Mouse (Mus musculus) hindlimb bud, embryonic 11.5 days (tissue): ENCODE measurements at regions not wholly inside any gene's neighbourhood (a gene's known extent, or its start where the extent isn't known, plus 50 kb on each side); places are given as distances from the start of the nearest gene placed in this dataset.

ENCODE experiments used
- DNase-seq: peaks from one replicate; pipeline ENCODE4 v3.0.0-alpha.2; 2012; ENCODE audit warnings: low read depth, low spot score; ENCODE audit errors: extremely low spot score

GRCm38 (mm10) chr19:52600410-52600809 lies 336.3 kb downstream of the Ins1 start:
- no peak for DNase-seq

DNA sequence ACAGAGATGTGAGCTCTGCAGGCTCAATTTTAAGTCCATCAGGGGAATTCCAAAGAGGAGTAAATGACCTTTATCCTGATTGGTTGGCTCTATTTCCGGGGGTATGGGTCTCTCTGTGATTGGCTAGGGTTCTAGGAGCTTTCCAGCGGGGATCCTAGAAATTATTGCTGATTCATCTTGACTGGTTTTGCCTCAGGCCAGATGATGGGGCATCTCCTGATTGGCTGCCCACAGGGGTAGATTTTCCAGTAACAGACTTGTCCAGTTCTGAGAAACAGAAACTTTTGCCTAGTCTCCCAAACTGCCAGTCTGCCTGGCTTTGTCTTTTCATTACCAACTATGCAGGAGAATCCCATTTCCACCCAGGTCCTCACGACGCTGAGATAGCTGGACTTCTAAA lies 301.3 kb downstream of the Ins1 start:
- DNase-seq = no peak

- DNase-seq = peak; percentile 50
These were observed 270.7 kb downstream of the Ins1 start for GRCm38 (mm10) chr19:52534758-52535157.

- no peak for DNase-seq
These were observed 261.4 kb downstream of the Ins1 start for GRCm38 (mm10) chr19:52525509-52525908.

DNA sequence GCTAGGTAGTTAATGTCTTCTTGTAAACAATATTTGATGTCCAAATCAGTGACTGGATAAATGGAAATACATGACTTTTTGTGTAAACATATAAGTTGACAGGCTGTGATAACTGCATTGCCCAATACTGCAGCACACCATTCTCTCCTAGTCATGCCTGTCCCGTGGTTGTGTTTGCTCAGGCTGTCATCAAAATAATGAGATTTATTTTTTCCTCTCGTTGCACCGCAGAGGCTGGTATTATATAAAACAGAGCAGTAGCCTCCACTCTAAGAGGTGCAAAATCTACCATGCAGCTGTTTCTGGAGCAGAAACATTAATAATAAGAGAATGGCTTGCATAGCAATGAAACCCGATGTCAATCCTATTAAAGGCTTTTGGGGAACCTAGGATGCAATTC lies 239.2 kb downstream of the Ins1 start:
- no peak for DNase-seq
